Mouse (Mus musculus) kidney, adult 8-10 months (tissue): Measurements from ENCODE around the gene Phldb2.

Source experiments
- DNase-seq, 2 experiments: peaks; one replicate each; pipeline ENCODE4 v3.0.0; 2022

Phldb2 gene

DNA sequence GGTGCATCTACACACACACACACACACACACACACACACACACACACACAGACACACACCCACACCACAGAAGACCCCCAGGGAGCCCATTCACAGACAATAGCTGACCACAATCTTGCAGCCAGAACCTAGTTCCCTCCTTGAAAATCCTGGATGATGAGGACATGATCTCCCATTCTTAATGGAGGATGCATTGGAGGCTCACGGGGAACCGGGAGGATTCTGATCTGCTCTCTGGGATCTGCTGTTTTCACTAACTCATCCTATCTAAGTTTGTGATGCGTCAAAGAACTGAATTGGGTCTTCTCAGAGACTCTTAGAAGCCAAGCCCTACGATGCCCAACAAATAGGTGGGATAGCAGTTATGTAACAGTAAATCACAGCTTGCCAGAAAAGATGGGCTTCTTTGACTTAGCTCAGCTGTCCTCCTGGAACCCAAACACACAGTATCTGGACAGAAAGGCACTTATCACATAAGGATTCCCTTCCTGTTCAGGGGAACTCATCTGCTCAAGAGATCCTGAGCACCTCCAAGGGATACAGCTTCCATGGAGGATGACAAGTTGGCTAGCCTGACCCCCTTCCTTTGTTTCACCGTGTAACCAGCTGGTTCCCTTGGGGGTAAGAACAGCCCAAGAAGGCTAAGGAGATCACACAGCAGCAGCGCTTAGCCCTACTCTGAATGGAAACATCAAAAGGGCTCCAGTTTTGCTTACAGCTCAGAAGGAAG is 230.1 kb downstream of the Phldb2 start:
- DNase-seq, result no peak

DNA sequence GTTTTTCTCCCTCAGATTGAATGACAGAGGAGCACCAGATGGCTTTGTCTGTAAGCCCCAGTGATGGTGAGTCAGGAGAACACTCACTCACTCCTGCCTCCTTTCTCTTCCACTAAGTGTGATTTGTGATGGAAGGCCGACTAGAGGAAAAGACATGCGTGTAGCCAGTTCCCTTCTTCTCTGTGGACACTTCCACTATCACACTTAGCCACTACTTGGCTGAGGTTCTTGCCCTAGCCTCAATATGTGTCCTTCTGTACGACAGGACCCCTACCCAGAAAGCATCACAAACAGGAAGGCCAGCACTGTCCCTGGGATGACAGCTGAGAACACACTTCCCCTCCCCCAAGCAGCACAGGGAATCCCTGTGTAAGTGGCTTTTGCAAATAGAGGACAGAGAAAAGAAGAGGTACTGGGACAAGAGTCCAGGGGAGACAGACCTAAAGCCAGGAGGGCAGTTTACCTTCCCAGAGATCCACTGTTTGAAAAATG is 230.9 kb downstream of the Phldb2 start:
- DNase-seq, result no peak

DNA sequence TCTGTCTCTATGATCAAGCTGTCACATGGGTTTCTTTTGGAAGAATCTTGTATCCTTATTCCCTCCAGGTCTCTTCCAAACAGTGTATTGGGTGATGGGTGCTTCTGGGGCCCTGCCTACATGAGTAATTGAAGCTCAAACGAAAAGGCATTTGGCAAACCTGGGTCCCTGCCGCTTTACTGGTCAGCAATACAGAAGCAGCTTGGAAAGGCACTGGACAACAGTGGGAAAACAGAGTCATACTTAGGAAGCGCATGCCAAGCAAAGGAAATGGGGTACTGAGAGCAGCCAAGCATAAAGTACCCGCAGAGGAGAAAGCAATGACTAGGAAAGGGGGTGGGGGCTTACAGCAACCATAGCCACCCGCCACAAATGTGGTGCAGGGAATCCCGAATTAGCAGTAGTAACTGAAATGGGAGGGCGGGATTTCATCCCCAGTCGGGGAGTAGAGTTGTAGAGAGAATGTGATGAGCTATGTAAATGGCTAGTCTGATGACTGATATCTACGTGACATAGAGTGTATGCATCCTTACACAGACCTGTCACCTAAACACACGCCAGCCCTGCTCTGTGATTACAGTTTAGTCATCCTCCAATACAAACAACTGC is 233.3 kb downstream of the Phldb2 start:
- no peak for DNase-seq

DNA sequence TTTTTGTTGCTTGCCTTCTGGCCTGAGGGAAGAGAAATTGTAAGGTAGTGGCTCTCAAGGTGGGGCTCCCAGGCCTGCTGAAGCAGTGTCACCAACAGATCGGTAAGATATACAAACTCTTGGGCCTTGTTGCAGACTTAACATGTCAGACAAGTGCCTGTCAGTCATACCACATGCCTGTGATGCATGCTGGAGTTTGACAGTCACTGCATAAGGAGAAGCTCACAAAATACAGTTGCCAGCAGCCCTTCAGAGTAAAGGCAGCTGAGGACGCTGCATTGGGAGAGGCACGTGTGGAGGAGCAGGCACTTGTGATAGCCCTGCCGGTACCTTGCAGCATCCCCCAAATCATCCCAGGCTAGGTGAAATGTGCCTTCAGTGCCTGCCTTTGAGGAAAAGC is 235.1 kb downstream of the Phldb2 start:
- no peak for DNase-seq

DNA sequence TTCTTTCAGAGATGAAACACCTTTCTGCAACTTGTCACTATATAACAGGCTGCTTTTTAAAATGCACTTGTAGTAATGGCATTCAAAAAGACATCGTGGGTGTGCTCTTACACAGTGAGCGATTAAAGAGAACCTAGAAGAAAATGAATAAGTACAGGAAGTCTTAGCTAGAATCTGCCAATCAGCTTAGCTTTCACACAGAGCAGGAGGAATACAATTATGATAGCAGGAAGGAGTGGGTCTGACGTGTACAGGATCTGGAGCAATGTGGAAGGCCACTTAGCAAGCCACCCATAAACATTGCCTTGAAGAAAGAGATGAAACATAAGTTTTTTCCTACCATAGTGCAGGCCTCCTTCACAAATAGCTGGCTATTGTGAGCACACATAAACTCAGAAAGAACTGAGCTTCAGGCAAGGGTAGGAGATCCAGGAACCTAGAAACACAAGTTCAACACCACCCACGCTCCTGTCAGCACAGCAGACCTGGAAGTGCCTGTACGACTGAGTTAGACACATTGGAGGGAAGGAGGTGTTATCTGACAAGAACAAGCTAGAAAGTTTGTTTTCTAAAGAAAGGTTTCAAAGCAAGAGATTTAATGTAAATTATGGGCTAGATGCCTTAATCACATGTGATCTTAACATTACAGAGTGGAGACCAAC is 238.8 kb downstream of the Phldb2 start:
- no peak for DNase-seq

DNA sequence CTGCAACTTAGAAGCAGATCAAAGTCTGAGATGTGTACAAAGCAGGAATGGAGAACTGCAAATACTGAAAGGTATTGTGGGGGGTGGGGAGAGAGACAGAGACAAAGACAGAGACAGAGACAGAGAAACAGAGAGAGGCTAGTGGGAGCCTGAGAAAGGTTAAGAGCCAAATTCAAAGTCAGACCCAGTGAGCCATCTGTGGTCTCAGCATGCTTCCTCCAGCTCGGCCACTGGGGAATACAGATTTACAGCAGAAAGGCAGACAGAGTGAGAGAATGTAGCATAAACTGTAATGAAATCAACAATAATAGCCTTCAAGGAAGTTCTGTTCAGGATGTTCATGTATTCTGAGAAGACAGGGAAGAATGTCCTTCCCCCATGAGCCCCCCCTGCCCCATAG is 239.5 kb downstream of the Phldb2 start:
- DNase-seq, result no peak

DNA sequence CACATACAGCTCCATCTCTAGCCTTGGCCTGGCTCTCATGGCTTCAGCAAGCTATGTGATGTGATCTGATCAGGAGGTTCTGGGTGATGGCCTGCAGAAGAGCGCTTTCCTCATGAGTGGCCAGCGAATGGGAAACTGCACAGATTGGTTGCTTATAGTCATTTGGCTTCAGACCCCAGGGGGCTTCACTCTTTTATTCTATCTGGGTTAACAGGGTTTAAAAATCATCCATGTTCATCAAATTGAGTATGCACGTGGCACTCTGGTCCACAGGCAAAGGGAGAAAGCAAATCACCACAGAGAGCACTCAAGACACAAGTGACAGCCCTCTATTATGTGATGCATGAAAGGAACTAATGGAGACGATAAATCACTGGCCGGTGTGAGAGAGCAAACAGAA is 240.1 kb downstream of the Phldb2 start:
- no peak for DNase-seq

DNA sequence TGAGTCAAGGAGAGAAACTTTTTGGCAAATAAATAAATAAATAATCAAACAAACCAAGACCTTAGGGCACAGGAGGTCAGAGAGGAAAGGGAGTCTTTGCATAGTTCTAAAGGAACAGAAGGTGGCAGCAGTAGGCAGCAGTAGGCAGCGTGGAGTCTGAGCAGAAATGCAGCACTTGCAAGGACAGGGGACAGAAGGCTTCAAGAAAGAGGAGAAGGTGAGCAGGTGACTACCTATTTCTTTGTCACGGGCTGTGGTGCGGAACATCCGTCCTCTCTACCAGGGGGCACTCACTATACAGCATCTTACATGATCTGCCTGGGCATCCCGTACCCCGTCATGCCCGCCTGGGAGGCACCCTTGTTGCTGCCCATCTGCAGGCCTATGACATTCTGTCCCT is 242.1 kb downstream of the Phldb2 start:
- peak; percentile 9 to 10 for DNase-seq

DNA sequence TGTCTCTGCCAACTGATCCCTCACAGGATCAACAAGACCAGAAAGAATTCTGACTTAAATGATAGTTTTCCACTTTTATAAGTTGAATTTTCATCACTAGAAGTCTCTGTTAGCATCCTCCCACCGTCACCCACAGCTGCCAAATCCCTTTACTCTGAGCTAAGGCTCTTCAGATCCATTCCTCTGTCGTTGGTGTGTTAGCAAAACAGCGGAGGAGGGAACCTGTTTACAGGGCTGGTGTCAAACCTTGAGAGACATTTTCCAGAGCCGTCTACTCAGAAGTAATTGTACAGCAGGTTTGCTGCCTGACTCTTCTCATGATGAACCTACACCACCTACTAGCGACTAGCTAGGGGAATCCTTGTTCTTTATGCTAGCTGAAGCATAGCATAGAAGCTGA is 254.1 kb downstream of the Phldb2 start:
- no peak for DNase-seq

DNA sequence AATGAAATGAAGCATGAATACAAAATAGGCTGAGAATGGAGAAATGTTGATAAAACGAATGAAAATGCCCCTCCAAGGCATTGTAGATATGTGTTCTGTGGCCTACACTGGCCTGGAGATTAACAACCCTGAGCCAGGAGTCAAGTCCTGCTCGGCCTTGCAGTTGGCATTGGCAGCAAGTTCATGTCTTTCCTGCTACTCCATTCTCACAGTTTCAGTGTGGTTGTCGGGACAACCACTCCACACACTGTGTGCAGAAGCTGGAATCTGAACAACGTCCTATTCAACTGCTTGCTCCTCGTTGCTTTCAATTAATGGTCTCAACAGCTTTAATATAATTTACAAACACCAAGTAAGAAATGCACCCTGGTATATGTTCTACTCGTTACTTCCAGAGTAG is 255.4 kb downstream of the Phldb2 start:
- DNase-seq, result no peak
